Mouse (Mus musculus): ENCODE results near the gene Tas2r114. TPM values are rescaled to one million over a fixed set of nuclear protein-coding genes. Genes with fewer than 3 reads are reported as not detected.

Gene Tas2r114
- not detected in 2 replicates for polyA plus RNA-seq (2012; ENCODE audit: insufficient read depth, insufficient read length, low replicate concordance, missing spikeins)

- H3K4me1 ChIP-seq (ENCODE audit: control insufficient read depth, insufficient read depth, low read length) = no peaks in the 10 kb centered on the region
- H3K27ac ChIP-seq (ENCODE audit: insufficient read depth, low read depth, low read length) = no peak within 1 kb of the TSS
- no peak within 1 kb of the TSS for H3K4me3 ChIP-seq (ENCODE audit: insufficient read depth, low read depth, low read length)
- TF ChIP-seq POLR2A (IDR thresholded peaks at IDR 0.05; ENCODE audit: insufficient read depth, low read depth, low read length) (no peak), CTCF (IDR thresholded peaks at IDR 0.05; ENCODE audit: insufficient read depth, low read depth, low read length) (no peak)
These were observed at the start of gene Tas2r114 for GRCm38 (mm10) chr6:131689963-131690362. Tas2r114 (minus strand) TSS chr6:131690063.

GRCm38 (mm10) chr6:131712803-131713202 is 22.9 kb upstream of the Tas2r114 start:
- Histone ChIP-seq H3K4me1 (ENCODE audit: control insufficient read depth, insufficient read depth, low read length) (no peaks in the 10 kb centered on the region), H3K27ac (ENCODE audit: insufficient read depth, low read depth, low read length) (no peak overlapping the region), H3K4me3 (ENCODE audit: insufficient read depth, low read depth, low read length) (no peak overlapping the region)
- 47% methylated on average over 7 of the region's 7 CpGs for WGBS
- TF ChIP-seq POLR2A (IDR thresholded peaks at IDR 0.05; ENCODE audit: insufficient read depth, low read depth, low read length) = no peak
- no peak for TF ChIP-seq CTCF (IDR thresholded peaks at IDR 0.05; ENCODE audit: insufficient read depth, low read depth, low read length)

GRCm38 (mm10) chr6:131687395-131687794 is 2.5 kb downstream of the Tas2r114 start, which contains the start of gene Tas2r105:
Tas2r105 (minus strand) TSS chr6:131687495.
- TF ChIP-seq POLR2A (IDR thresholded peaks at IDR 0.05; ENCODE audit: insufficient read depth, low read depth, low read length) (no peak), CTCF (IDR thresholded peaks at IDR 0.05; ENCODE audit: insufficient read depth, low read depth, low read length) (no peak)
- Histone ChIP-seq H3K4me3 (ENCODE audit: insufficient read depth, low read depth, low read length) (no peak within 1 kb of the TSS), H3K4me1 (ENCODE audit: control insufficient read depth, insufficient read depth, low read length) (no peaks in the 10 kb centered on the region), H3K27ac (ENCODE audit: insufficient read depth, low read depth, low read length) (no peak within 1 kb of the TSS)
- 70% methylated on average over 1 of the region's 1 CpGs for WGBS

- Histone ChIP-seq H3K27ac (ENCODE audit: insufficient read depth, low read depth, low read length) (no peak within 1 kb of the TSS), H3K4me3 (ENCODE audit: insufficient read depth, low read depth, low read length) (no peak within 1 kb of the TSS), H3K4me1 (ENCODE audit: control insufficient read depth, insufficient read depth, low read length) (no peaks in the 10 kb centered on the region)
- WGBS = 78% methylated on average over 1 of the region's 1 CpGs
- TF ChIP-seq POLR2A (IDR thresholded peaks at IDR 0.05; ENCODE audit: insufficient read depth, low read depth, low read length) = no peak
These were observed 4.2 kb downstream of the Tas2r114 start, which contains the start of gene Tas2r104 for GRCm38 (mm10) chr6:131685644-131686043. Tas2r104 (minus strand) TSS chr6:131685744.

- 77% methylated on average over 3 of the region's 3 CpGs for WGBS
- no peak within 1 kb of the TSS for H3K4me3 ChIP-seq (ENCODE audit: insufficient read depth, low read depth, low read length)
- H3K4me1 ChIP-seq (ENCODE audit: control insufficient read depth, insufficient read depth, low read length) = no peaks in the 10 kb centered on the region
- TF ChIP-seq CTCF (IDR thresholded peaks at IDR 0.05; ENCODE audit: insufficient read depth, low read depth, low read length) (no peak), POLR2A (IDR thresholded peaks at IDR 0.05; ENCODE audit: insufficient read depth, low read depth, low read length) (no peak)
- H3K27ac ChIP-seq (ENCODE audit: insufficient read depth, low read depth, low read length) = no peak within 1 kb of the TSS
These were observed 11.1 kb downstream of the Tas2r114 start, which contains the start of gene Tas2r106 for GRCm38 (mm10) chr6:131678786-131679185. Tas2r106 (minus strand) TSS chr6:131678886.

GRCm38 (mm10) chr6:131660049-131660448 is 29.8 kb downstream of the Tas2r114 start, which contains the start of gene Tas2r107:
Tas2r107 (minus strand) TSS chr6:131660149.
- Histone ChIP-seq H3K4me1 (ENCODE audit: control insufficient read depth, insufficient read depth, low read length) (no peaks in the 10 kb centered on the region), H3K27ac (ENCODE audit: insufficient read depth, low read depth, low read length) (no peak within 1 kb of the TSS), H3K4me3 (ENCODE audit: insufficient read depth, low read depth, low read length) (no peak within 1 kb of the TSS)
- TF ChIP-seq CTCF (IDR thresholded peaks at IDR 0.05; ENCODE audit: insufficient read depth, low read depth, low read length) (no peak), POLR2A (IDR thresholded peaks at IDR 0.05; ENCODE audit: insufficient read depth, low read depth, low read length) (no peak)

Other genes with a start within 250 kb of the Tas2r114 start
- gene 5430401F13Rik, start 203.7 kb downstream of the Tas2r114 start, polyA plus RNA-seq (2012; ENCODE audit: insufficient read depth, insufficient read length, low replicate concordance, missing spikeins) = not detected in 2 replicates
- not detected in 2 replicates for gene Gm6619, start 203.7 kb downstream of the Tas2r114 start, polyA plus RNA-seq (2012; ENCODE audit: insufficient read depth, insufficient read length, low replicate concordance, missing spikeins)
- not detected in 2 replicates for gene Tas2r130, start 59.2 kb downstream of the Tas2r114 start, polyA plus RNA-seq (2012; ENCODE audit: insufficient read depth, insufficient read length, low replicate concordance, missing spikeins)
- not detected in 2 replicates for gene Tas2r107, start 29.9 kb downstream of the Tas2r114 start, polyA plus RNA-seq (2012; ENCODE audit: insufficient read depth, insufficient read length, low replicate concordance, missing spikeins)
- gene Tas2r106, start 11.2 kb downstream of the Tas2r114 start, polyA plus RNA-seq (2012; ENCODE audit: insufficient read depth, insufficient read length, low replicate concordance, missing spikeins) = not detected in 2 replicates
- not detected in 2 replicates for gene Tas2r104, start 4.3 kb downstream of the Tas2r114 start, polyA plus RNA-seq (2012; ENCODE audit: insufficient read depth, insufficient read length, low replicate concordance, missing spikeins)
- gene Tas2r105, start 2.6 kb downstream of the Tas2r114 start, polyA plus RNA-seq (2012; ENCODE audit: insufficient read depth, insufficient read length, low replicate concordance, missing spikeins) = not detected in 2 replicates